Mouse (Mus musculus): Measurements from ENCODE around the gene Susd1.

The Susd1 gene

DNA sequence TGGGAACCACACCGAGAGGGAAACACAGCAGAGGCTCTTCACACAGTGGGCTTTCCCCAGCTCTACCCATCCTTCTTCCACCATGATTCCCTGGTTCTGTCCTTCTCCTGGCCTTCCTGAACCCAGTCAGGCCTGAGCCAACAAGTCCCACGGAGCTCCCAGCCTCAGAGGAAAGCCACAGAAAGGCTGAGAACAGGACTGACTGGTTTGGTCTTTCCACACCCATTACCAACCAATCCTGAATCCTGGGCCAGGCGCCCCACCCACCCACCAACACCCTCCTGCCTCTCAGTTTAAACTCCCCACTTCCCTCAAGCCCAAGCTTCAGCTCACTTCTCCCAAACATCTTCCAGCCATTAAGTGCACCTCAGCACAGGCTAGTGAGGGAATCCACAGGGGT is 4.4 kb downstream of the Susd1 start:
- no peak for DNase-seq (ENCODE audit: low read depth, low spot score)

DNA sequence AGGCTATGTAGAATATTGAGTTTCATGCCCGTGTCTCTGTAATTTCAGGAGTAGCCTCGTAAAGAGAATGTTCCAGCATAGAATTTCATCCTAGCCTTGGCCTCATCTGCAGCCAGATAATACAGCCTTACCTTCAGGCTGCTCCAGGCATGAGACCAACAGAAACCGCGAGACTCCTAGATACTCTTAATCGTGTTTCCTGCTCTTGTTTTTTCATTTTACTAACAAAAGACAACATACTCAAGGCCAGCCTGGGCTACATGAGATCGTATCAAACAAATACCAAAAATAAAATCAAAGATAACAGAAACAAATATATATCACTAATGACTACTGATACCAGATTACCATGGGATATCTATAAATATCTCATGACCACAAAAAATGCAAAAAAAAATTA is 9.3 kb downstream of the Susd1 start:
- no peak for DNase-seq (ENCODE audit: low read depth, low spot score)

GRCm38 (mm10) chr4:59426429-59426828 is 12.0 kb downstream of the Susd1 start:
- no peak for DNase-seq (ENCODE audit: low read depth, low spot score)

DNA sequence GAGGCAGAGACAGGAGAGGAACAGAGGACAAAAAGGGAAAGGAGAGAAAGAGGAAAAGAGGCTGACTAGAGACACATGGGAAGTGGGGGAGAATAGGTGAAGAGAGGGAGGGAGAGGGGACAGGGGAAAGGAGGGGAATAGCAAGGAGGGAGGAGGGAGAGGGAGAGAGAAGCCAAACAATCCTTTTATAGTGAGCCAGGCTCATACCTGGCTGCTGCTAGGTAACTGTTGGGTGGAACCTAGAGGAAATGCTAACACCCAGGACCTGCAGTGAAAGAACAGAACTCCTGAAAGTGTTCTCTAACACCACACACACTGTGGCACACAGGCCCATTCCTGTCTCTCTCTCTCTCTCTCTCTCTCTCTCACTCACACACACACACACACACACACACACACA is 15.6 kb downstream of the Susd1 start:
- DNase-seq (ENCODE audit: low read depth, low spot score), result no peak

GRCm38 (mm10) chr4:59422025-59422783 is 16.2 kb downstream of the Susd1 start:
- no peak for DNase-seq (ENCODE audit: low read depth, low spot score)

DNA sequence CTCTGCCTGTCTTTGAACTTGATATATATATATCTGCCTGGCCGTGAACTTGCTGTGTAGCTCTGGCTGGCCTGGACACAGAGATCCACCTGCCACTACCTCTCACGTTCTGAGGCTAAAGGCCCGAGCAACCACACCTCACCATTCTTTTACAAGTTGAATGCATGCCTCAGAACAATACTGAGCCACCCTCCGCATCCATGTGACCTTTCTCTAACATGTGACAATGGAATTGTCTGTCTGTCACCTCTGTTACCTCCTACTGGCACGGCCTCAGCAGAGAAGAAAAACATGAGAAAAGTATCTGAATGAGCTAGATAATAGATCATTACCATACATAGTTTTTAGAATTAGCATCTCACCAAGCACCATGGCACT is 17.1 kb downstream of the Susd1 start:
- no peak for DNase-seq (ENCODE audit: low read depth, low spot score)

DNA sequence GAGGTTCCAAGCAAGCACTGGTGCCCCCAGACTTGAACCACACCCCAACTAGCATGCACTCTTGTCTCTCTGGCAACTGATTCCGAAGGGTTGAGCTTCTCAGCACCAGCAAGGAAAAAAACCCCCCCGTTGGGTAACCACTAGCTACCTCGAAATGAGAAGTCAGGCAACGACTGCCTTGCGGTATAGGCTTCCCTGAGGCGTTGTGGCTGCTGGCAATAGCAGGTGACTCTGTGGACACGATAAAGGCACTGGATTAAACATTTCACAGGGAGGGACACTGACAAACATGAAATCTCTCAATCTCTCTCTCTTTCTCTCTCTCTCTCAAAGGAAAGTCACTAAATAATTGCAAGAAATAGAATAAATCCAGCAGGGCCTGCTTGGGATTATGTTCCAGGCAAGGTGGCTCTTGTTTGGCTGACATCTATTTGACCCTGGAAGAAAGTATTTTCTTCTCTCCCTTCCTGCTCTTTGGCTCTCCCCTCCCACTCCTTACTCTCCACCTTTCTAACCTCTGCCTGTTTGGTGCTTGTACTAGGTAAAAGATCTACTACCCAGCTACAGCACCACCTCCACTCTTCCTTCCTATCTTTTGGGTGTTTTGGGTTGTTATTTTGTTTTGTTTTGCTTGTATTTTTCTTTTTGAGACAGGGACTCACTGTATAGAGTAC is 17.6 kb downstream of the Susd1 start:
- no peak for DNase-seq (ENCODE audit: low read depth, low spot score)

DNA sequence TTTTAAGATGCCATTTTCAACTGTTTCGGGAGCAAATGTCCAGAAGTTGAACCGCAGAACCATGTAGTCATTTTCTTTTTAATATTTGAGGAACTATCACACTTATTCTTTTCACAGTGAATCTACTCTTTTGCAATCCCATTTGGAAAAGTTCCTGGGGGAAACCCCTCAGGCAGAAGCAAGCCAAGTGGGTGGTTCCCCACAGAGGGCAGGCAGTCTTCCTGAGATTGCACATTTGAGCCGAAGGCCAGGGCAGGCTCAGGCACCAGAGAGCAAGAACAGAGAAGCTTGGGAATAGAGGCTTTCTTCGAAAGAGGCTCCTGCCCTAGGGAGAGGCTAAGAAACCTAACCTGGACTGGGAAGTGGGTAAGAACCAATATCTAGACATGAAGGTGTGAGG is 19.2 kb downstream of the Susd1 start:
- no peak for DNase-seq (ENCODE audit: low read depth, low spot score)

DNA sequence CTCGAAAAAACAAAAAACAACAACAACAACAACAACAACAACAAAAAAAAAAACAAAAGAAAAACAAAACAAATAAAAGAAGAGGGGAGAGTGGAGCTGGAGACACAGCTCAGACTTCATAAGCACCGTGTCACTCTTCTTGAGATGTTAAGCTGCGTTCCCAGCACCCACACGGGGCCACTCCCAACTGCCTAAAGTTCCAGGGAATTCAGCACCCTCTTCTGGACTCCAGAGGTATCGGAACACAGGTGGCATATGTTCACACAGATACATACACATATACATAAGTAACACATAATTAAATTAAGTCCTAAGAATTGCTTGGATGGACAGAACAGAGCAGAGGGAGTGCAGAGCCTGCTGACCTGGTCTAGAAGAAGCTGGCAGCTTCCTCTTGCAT is 25.0 kb downstream of the Susd1 start:
- DNase-seq (ENCODE audit: low read depth, low spot score), result no peak

GRCm38 (mm10) chr4:59411153-59411552 is 27.3 kb downstream of the Susd1 start:
- no peak for DNase-seq (ENCODE audit: low read depth, low spot score)

DNA sequence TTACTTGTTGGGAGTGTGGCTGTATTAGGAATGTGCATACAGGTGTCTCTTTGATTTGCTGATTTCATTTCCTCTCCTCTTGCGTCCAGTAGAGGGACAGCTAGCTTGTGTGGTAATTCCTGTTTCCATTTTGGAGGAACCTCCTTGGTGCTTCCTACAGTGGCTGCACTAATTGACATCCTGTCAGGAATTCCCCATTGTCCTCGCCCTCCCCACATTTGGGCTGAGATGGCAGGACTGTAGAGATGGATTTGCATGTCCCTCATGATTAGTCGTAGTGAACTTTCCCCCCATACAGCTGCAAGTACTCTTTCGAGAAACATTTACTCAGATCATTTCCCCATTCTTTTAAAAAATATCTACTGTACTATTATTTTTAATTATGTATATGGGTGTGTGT is 30.7 kb downstream of the Susd1 start:
- DNase-seq (ENCODE audit: low read depth, low spot score), result no peak

- no peak for DNase-seq (ENCODE audit: low read depth, low spot score)
Observed at GRCm38 (mm10) chr4:59404375-59404774, 34.1 kb downstream of the Susd1 start.

DNA sequence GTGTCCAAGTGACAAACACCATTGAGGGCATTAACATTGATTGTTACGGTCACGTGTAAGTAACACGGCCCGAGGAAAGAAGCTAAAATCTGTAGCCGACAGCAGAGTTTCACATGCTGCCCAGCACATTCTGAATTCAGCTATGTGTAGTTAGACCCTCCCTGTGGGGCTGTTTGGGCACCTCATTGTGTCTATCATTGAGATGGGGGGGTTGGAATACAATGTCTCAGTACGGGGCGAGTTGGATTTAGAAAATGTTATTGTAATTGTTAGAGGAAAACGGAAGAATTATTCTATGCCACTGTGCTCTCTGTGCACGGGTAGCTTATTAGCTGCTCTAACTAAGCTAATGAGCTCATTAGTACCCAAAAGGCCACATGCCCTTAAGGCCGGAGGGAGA is 37.5 kb downstream of the Susd1 start:
- DNase-seq (ENCODE audit: low read depth, low spot score), result no peak

DNA sequence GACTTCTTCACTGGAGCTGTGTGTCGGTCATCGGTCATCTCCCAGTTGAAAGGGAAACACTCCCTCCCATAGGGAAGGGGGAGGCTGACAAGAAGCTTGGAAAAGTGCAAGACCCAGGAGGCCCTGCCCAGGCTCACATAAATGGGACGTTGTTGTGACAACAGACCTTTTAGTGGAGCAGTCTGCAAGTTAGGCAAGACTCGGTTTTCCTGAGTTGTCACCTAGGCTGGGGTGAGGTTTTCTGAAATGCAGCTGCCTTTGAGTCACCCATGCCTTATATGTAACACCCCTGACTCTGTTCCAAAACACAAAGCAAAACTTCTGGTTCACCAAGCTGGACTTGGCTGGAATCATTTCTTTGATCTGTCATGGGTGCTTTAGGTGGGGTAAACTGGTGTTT is 39.1 kb downstream of the Susd1 start:
- no peak for DNase-seq (ENCODE audit: low read depth, low spot score)

GRCm38 (mm10) chr4:59395528-59395927 is 42.9 kb downstream of the Susd1 start:
- no peak for DNase-seq (ENCODE audit: low read depth, low spot score)

DNA sequence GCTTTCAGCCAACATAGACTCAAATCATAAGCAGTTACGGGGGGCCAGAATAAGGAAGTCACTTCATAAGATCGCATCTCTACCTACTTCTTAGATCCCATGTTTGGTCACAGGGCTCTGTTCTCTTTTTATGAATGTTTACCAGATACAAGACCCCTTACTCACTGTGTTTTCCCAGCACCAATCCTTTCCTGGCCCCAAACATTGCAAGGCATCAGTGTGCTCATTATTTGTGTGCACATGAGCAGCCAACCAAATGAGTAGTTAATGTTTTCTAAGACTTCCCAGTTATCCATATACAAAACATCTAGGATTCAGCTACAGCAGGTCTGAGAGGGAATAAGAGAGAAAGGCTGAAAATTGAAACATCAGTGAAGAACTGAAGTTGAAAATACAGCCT is 44.3 kb downstream of the Susd1 start:
- no peak for DNase-seq (ENCODE audit: low read depth, low spot score)

GRCm38 (mm10) chr4:59388447-59389030 is 49.9 kb downstream of the Susd1 start:
- no peak for DNase-seq (ENCODE audit: low read depth, low spot score)

DNA sequence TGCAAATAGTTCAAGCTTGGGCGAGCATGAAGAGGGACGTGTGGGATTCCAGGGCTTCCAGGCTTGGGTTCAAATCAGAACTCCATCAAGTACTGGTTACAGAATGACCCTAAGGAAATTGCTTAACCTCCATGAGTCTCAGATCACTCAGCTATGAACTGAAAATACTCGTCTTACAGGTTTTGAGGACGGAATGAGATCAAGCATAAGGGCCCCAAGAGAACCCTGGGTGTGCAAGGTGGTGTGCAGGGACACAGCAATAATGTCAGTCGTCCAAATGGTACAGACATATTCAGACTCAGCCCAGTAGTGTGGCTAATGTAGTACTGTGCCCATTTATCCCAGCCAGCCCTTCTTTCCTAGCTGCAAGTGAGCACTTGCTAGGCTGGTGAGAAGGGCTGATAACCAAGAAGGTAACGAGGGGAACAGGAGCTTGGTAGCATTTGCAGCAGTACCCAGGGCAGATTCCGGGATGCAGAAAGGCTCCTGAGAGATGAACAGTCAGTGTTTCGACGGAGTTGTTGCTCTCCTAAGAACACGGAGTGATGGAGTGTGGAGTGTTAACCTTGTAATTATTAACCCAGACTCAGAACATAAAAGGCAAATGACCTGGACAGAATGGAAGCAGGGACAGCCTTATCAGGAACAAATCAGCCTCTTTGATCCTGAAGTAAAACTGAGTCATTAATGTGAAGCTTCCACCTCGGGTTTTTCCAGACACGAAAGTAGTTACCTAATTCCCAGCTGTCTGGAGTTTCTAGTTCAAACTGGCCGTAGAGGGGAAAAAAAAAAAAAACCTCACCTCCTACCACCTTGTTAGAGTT is 50.8 kb downstream of the Susd1 start:
- DNase-seq (ENCODE audit: low read depth, low spot score), result no peak

GRCm38 (mm10) chr4:59385254-59385895 is 53.1 kb downstream of the Susd1 start:
- DNase-seq (ENCODE audit: low read depth, low spot score), result no peak

- no peak for DNase-seq (ENCODE audit: low read depth, low spot score)
Observed at GRCm38 (mm10) chr4:59383791-59384190, 54.6 kb downstream of the Susd1 start.

DNA sequence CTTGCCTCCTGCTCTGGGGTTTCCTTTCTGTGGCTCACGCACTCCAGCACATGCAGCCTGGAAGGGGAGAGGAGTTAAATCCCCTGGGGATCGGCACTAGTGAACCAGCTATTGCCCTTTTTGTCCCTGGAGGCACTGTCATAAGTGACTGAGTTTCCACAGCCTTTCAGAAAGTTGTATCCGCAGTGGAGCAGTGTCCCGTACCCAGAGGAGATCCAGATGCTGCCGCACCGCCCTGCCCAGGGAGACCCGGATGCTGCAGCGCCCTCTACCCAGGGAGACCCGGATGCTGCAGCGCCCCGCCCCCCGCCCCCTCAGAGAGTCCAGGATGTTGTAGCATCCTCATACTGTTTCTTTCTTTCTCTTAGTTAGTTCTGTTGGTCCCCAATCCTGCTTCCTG is 56.3 kb downstream of the Susd1 start:
- DNase-seq (ENCODE audit: low read depth, low spot score), result no peak

All from CD4-positive helper T cell, adult 2 months (primary cell).